Comparison of ENCODE assay signal across 24 mouse cellular contexts in genomic region chr1:21315756-21316155, GRCm38 (mm10). TPM values are rescaled to one million over a fixed set of nuclear protein-coding genes. Genes with fewer than 3 reads are reported as not detected.
"Had no signal": no experiment of that assay in that cellular context is flagged by ENCODE, and none has a peak within 500 bp of the region (broad histone marks: within the 10 kb centered on the region; RNA-seq: fewer than 3 reads in every experiment).

No protein-coding gene starts in this region.

- H3K36me3 ChIP-seq: neural tube, embryonic 13.5 days; neural tube, embryonic 15.5 days; stomach, embryonic 15.5 days had no signal

- H3K4me2 ChIP-seq: neural tube, embryonic 13.5 days; neural tube, embryonic 15.5 days; stomach, embryonic 15.5 days had no signal

- H3K4me1 ChIP-seq: neural tube, embryonic 13.5 days; neural tube, embryonic 15.5 days; stomach, embryonic 15.5 days had no signal

- H3K27ac ChIP-seq: neural tube, embryonic 13.5 days; neural tube, embryonic 15.5 days; stomach, embryonic 15.5 days; stomach, postnatal 0 days had no signal

- H3K9ac ChIP-seq: neural tube, embryonic 13.5 days; neural tube, embryonic 15.5 days; stomach, embryonic 15.5 days had no signal

- H3K9me3 ChIP-seq: neural tube, embryonic 13.5 days; neural tube, embryonic 15.5 days; stomach, embryonic 15.5 days had no signal

- DNase-seq: retina, postnatal 1 day; right cerebral cortex, adult 18-20 months; right cerebral cortex, postnatal 14 days; right cerebral cortex, postnatal 25 days; right cerebral cortex, postnatal 4 days; spleen, adult 18-20 months; thymus, adult 18-20 months; thymus, adult 2 months; thymus, postnatal 14 days; thymus, postnatal 25 days; thymus, postnatal 36 days; thymus, postnatal 4 days had no signal

- H3K27me3 ChIP-seq: neural tube, embryonic 13.5 days; neural tube, embryonic 15.5 days; stomach, embryonic 15.5 days had no signal

- H3K4me3 ChIP-seq: neural tube, embryonic 13.5 days; neural tube, embryonic 15.5 days; stomach, embryonic 15.5 days had no signal

RNA-seq across cellular contexts. Expression of gene Khdc1a, which starts 33.7 kb away (rescaled TPM):
- polyA plus RNA-seq: neural tube, embryonic 13.5 days; neural tube, embryonic 14.5 days; neural tube, embryonic 15.5 days; small intestine, adult 2 months; spleen, adult 2 months; stomach, embryonic 14.5 days; stomach, embryonic 15.5 days; stomach, embryonic 16.5 days; testis, adult 2 months had no signal

RNA-seq across cellular contexts. Expression of gene Khdc1c, which starts 52.4 kb away (rescaled TPM):
- total RNA-seq: neutrophil, adult 5-6 weeks had no signal
- polyA plus RNA-seq: neural tube, embryonic 13.5 days; neural tube, embryonic 14.5 days; neural tube, embryonic 15.5 days; small intestine, adult 2 months; spleen, adult 2 months; stomach, embryonic 14.5 days; stomach, embryonic 15.5 days; stomach, embryonic 16.5 days; stomach, postnatal 0 days; testis, adult 2 months; thymus, adult 2 months; thymus, postnatal 0 days had no signal
